Mouse (Mus musculus) naive thymus-derived CD4-positive, alpha-beta T cell, adult 2 months (primary cell): Measurements from ENCODE around the gene Dnah5.

Source experiments
- DNase-seq: peaks from one replicate; pipeline ENCODE4 v3.0.0-alpha.2; 2011; ENCODE audit warnings: low read depth

Gene Dnah5

GRCm38 (mm10) chr15:28203111-28204075 lies at the start of gene Dnah5:
TSS of gene Dnah5 (plus strand) at chr15:28203752.
- DNase-seq: no peak

GRCm38 (mm10) chr15:28154822-28155501 lies 48.6 kb upstream of the Dnah5 start:
- peak; percentile 7 for DNase-seq

DNA sequence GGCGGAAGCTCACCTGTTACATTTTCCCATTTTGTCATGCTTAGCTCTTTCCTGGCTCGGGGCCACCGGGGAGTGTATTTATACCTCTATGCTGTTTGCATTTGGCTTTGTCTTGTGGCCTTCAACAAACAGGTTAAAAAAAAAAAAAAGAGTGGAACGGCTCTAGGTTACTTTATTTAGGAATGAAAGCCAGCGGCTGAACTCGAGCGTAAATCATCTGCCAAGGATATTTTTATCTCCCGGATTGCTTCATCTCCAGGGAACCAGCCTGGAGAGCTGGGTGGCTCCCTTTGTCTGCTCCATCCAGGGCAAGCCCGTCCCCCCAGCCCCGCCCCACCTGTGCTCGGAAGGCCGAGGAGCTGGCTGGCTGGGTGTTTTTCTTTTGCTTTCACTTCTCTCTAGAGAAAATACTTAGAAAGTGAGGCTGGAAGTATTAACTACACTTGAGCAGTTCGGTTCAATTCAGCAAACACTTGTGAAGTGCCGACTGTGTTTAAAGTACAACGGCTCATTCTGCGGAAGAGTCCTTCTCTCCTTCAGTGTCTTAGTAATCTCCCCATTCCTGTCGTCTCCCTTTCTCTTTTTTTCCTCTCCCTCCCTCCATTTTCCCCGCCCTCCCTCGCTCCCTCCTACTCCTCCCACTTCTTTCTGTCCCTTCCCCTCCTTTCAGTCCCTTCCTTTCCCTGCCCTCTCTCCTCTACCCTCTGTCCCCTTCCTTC lies 44.6 kb upstream of the Dnah5 start:
- peak; percentile 70 for DNase-seq

- no peak for DNase-seq
Observed at GRCm38 (mm10) chr15:28162291-28162690, 41.3 kb upstream of the Dnah5 start.

DNA sequence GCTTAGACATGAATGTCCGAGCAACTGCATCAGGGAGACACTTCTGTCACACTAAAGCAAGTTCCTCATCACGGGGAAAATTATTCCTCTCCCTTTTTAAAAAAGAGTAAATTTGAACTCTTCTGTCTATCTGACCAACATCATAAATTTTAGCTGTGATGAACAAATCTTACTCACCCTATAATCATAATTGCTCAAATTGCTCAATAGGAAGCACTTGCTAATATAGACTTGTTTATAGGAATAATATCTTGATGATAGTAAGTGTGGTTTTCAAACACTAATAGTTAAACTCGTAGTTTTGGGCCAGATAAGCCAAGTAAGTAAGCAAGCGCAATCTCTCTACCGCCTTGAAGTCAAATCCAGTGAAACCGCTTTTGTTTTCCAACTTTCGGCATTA lies 38.3 kb upstream of the Dnah5 start:
- no peak for DNase-seq

- no peak for DNase-seq
Observed at GRCm38 (mm10) chr15:28166090-28166489, 37.5 kb upstream of the Dnah5 start.

DNA sequence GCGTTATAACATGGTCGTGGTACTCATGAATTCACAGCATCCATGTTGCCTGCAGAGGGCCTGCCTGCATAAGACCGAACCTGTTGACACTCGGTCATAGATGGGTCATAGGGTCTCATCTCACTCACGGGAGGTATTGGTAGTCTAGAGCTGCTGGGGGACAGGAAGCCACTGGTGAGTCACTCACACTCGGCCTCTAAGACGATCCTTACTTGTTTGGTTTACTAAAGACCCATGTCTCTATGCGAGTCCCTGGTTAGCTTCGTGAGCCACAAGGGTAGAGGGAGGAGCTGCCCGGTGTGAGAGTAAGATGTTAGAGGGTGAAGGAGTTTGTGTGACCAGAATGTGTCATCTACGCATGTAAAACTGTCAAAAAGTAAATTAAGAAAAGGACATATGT lies 24.6 kb upstream of the Dnah5 start:
- DNase-seq: no peak

GRCm38 (mm10) chr15:28179556-28179955 lies 24.0 kb upstream of the Dnah5 start:
- DNase-seq: no peak

- DNase-seq: peak; percentile 90
Observed at GRCm38 (mm10) chr15:28181862-28182261, 21.7 kb upstream of the Dnah5 start.

- no peak for DNase-seq
Observed at GRCm38 (mm10) chr15:28182567-28182966, 21.0 kb upstream of the Dnah5 start.

GRCm38 (mm10) chr15:28187472-28188360 lies 15.8 kb upstream of the Dnah5 start:
- peak; percentile 78 for DNase-seq

GRCm38 (mm10) chr15:28188361-28189011 lies 15.1 kb upstream of the Dnah5 start:
- DNase-seq: no peak

DNA sequence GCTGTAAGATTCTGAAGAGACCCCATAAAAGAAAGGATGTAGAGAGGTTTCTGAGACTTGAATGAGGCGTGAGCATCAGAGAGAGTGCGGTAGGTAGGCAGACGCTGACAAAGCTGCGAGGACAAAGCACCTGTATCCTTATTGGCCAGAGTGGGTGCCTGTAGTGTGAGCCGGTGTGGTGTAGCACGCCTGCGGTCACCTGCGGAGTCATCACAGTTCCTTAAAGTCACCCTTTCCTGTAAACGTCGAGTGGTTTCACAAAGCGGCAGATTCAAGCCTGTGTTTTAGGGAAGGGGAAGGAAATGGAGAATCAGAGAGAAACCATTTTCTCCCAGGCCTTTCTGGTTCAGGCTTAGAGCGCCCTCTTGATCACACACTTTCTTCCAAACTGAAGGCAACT lies 13.9 kb upstream of the Dnah5 start:
- peak; percentile 77 for DNase-seq

GRCm38 (mm10) chr15:28198609-28199008 lies 4.9 kb upstream of the Dnah5 start:
- DNase-seq: no peak

DNA sequence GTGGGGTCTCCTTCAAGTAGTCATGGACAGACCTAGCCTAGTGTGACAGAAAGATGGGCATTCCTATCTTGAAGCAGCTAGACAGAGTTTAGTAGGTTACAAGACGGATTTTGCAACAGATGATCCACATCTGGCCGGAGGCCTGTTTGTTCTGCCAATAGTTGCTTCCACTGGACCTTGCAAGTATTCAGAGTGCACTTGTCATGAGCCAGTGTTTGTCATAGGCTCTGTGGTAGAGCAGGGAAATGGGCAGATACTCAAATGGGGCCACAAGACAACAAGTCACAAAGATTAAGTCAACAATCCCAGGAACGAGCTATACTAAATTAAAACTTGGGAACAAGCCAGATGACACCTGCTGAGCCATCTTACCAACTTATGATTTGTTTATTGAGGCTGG lies 1.1 kb downstream of the Dnah5 start:
- no peak for DNase-seq

DNA sequence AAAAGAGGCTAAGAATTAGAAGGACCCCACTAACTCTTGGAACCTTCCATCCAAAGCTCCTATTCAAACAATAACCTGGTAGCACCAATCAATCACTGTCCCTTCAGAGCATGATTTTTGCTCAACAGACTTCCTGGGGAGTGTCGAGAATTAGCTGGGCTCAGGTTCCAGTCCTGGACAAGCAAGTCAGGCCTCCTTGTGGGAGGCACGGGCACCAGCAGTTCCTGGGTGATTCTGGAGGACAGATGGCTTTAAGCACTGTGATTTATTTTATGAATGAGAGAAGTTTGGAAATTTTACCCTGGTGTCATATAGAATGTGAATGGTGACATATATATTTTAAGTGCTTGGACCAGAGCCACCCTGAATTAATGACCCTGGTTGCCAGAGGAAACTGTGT lies 4.0 kb downstream of the Dnah5 start:
- DNase-seq: no peak

DNA sequence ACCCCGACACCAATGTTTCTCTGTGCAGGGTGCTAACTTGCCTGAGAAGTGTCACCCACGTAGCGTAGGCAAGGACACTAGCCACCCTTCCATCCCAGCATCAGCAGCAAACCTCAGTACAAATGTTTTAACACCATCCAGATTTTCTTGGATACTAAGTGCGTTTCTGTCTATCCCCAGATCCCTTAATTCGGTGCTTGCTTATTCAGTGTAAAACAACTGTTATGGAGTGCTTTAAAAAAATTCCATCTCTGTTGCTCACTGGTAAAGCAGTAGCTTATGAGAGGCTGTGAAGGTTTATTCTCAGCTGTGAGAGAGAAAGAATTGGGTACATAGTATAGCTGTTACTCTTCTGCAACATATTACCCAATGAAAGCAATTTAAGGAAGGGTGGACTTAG lies 9.5 kb downstream of the Dnah5 start:
- no peak for DNase-seq

DNA sequence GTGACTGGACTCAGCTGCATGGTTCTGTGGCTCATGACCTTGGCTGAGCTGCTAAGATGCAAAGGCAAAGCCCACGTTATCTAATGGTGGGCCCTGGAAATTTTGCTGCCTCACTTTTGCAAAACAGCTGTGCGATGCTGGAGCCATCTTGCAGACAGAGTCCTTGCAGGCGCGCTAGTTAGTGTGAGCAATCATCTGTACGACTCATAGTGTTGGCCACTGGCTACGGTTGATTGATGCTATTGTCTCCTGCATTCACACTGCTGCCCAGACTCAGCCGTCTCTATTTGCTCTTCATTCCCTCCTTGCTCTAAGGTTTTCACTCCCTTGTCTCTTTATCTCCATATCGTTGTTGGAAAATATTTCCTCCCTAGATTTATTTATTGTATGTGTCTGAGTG lies 12.8 kb downstream of the Dnah5 start:
- DNase-seq: no peak

DNA sequence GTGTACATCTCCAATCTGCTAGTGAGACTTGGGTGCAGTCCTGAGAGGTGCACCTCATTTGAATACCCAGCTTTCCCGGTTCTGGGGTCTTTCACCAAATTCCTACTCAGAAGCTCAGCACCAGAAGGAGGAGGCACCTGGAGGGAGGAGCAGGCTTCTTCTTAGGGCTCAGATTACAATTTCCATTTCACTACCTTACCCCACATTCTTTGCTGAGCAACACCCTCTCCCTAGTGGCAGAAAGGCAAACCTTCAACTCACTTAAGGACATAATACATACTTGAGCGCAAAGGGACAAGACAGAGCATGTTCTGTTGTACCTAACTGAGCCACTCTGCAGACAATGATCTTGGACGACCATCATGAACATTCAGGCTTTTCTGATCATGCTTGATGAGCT lies 23.8 kb downstream of the Dnah5 start:
- DNase-seq: no peak

DNA sequence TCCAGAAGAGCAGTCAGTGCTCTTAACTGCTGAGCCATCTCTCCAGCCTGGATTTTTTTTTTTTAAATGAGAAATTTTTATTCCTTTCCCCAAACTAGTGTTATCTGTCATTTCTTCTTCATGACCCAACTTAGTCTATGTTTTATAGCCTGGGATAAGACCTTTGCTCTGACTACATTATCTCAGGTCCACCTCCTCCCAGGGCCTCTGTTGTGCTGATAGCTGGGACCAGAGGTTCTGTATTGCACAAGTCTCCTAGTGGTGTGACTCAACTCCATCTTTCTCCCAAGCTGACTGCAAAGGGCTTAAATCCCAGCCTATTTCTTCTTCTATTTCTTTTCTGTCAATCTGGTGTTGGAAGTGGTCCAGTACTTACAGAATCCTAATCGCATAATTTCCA lies 56.7 kb downstream of the Dnah5 start:
- no peak for DNase-seq

DNA sequence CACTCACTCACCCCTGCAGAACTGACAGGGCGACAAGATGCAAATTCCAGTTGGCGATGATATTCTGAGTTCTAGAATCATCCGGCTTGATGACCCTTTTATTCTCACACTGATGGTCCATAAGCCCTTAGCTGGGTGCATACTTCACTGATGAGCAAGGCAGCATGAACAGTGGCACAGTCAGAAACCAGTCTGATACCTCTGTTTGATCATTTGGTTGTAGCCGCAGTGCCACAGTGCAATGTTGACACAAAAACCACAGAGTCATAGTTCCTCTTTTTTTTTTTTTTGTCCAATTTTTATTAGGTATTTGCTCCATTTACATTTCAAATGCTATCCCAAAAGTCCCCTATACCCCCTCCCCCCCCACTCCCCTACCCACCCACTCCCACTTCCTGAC lies 95.9 kb downstream of the Dnah5 start:
- no peak for DNase-seq
